Mouse (Mus musculus): Measurements from ENCODE around the gene P2rx2. TPM values are rescaled to one million over a fixed set of nuclear protein-coding genes. Genes with fewer than 3 reads are reported as not detected.

The P2rx2 gene
- polyA plus RNA-seq (2015; fragmentation: Nextera tagmentation; extraction: Ambion mirVana): 0.07 and 0.09 TPM in 2 replicates

DNA sequence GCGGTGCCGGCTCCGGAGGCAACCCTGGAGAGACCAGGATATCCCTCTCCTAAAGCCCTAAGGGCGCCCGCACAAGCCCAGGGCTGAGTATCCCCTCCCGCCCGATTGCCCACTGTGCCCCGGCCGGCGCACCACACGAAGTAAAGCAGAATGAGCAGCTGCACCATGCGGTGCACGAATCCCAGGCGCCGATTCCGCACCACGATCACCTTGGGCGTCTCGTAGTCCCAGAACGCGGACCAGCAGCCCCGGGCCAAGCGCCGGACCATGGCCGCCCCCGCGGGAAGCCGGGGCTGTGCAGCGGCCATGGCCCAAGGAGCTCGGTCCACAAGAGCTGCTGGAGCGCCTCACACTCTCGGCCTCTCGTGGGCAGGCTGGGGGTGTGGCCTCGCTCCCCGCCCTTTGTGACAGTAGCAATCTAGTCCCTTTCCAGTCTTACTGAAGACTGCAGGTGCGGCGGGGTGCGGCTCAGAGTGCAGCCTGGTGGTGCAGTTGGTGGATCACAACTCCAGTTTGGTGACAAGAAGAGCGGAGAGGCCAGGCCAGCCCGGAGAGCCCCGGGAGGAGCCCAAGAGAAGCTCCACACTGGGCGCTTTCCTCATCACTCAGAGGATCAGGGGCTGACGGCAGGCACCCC lies at the start of gene P2rx2:
P2rx2 (minus strand) TSS at position 565 of the 637 bp plus-strand sequence.
- no peaks in the 10 kb centered on the region for H3K9me3 ChIP-seq (ENCODE audit: low read length)
- H3K27ac ChIP-seq (ENCODE audit: low read depth): no peak within 1 kb of the TSS
- TF ChIP-seq CTCF (IDR thresholded peaks at IDR 0.05; ENCODE audit: low read depth): no peak
- no peak for TF ChIP-seq EP300 (IDR thresholded peaks at IDR 0.05; ENCODE audit: low read depth)
- H3K9ac ChIP-seq (replicated peaks): no peak within 1 kb of the TSS; the same call in 1 of the 2 replicates
- peaks cover 10% of the 10 kb centered on the region for H3K4me1 ChIP-seq (ENCODE audit: insufficient read depth)
- H3K4me3 ChIP-seq (ENCODE audit: low read depth, low read length): peak within 1 kb of the TSS; percentile 39
- DNase-seq (peak; percentile 54), ATAC-seq (no peak)
- H3K4me2 ChIP-seq (ENCODE audit: low read depth, low read length): peak within 1 kb of the TSS; percentile 73
- WGBS (ENCODE audit: insufficient replicate concordance): 1% methylated on average over 43 of the region's 43 CpGs
- peaks cover 26% of the 10 kb centered on the region for H3K27me3 ChIP-seq (ENCODE audit: insufficient read depth, low read length)
- H3K36me3 ChIP-seq (replicated peaks; ENCODE audit: insufficient read depth, low read length): peaks cover 3% of the 10 kb centered on the region; the same call in 1 of the 2 replicates

DNA sequence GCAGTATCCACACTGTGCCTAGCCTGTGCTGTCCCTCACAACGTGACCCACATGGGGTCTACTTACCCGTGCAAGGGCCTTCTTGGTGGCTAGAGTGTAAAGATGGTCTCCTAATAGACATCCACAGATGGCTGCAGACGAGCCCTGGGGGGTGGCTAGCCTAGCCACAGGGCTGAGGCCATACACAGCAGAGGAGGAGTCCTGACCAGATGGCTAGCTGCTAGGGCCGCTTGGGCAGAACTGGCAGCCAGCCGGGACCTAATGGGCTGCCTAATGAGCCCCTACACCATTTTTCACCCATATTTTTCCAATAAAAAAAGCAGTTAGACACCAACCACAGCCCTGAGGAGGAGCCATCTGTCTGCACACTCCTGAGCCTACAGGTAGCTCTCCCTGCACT lies 49.7 kb upstream of the P2rx2 start:
- 84% methylated on average over 5 of the region's 5 CpGs for WGBS (ENCODE audit: insufficient replicate concordance)

DNA sequence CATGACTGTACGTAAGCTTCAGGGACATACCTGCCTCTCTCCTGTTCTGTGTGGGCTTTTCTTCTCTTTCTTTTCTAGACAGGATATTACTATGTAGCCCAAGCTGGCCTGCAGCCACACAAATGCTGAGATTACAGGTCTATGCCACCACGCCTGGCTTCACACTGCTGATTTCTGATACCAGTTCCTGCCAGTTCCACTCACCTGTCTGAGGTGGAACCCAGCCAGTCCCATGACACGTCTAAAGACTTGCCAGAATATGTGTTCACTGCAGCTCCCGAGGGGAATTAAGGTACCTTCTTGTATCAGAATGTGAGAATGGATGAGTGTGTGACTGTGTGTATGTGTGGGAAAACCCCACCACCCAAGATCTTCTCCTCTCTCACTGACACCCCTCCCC lies 47.6 kb upstream of the P2rx2 start:
- WGBS (ENCODE audit: insufficient replicate concordance): 79% methylated on average over 4 of the region's 4 CpGs

More for the DNA sequence above, 49.7 kb upstream of the P2rx2 start:
- Histone ChIP-seq H3K27ac (ENCODE audit: low read depth) (no peak overlapping the region), H3K4me2 (ENCODE audit: low read depth, low read length) (no peak overlapping the region), H3K9me3 (ENCODE audit: low read length) (no peaks in the 10 kb centered on the region), H3K4me3 (ENCODE audit: low read depth, low read length) (no peak overlapping the region), H3K9ac (replicated peaks) (no peak overlapping the region), H3K27me3 (ENCODE audit: insufficient read depth, low read length) (no peaks in the 10 kb centered on the region), H3K36me3 (replicated peaks; ENCODE audit: insufficient read depth, low read length) (0 out of 2 replicates have a peak, but pooled peaks cover 2% of the 10 kb centered on the region), H3K4me1 (ENCODE audit: insufficient read depth) (peaks cover 5% of the 10 kb centered on the region; the same call in 1 of the 2 replicates)
- ATAC-seq: no peak
- no peak for DNase-seq
- TF ChIP-seq CTCF (IDR thresholded peaks at IDR 0.05; ENCODE audit: low read depth) (no peak), EP300 (IDR thresholded peaks at IDR 0.05; ENCODE audit: low read depth) (no peak)

DNA sequence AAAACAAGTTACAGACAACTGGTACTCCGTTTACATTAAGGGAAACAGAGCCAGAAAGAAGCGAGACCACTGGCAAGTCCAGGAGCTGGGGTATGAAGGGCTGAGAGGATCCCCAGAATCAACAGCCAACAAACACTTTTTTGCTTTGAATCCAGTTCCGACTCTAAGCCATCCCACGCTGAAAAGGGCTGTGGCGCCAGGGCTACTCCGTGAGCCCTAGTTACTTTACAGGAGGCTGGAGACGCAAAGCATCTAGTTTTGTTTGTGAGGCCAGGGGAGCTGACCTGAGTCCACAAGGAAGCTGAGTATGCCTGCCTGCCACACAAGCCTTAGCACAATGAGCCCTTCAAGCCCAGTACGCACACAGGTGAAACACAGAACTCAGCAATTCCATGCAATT lies 44.3 kb upstream of the P2rx2 start:
- peaks cover 7% of the 10 kb centered on the region; the same call in 1 of the 2 replicates for H3K27me3 ChIP-seq (ENCODE audit: insufficient read depth, low read length)
- peak overlapping the region; percentile 47 for H3K4me3 ChIP-seq (ENCODE audit: low read depth, low read length)
- TF ChIP-seq CTCF (IDR thresholded peaks at IDR 0.05; ENCODE audit: low read depth) (no peak), EP300 (IDR thresholded peaks at IDR 0.05; ENCODE audit: low read depth) (no peak)
- DNase-seq: no peak
- ATAC-seq: no peak
- H3K4me1 ChIP-seq (ENCODE audit: insufficient read depth): peaks cover 5% of the 10 kb centered on the region; the same call in 1 of the 2 replicates
- H3K9me3 ChIP-seq (ENCODE audit: low read length): no peaks in the 10 kb centered on the region
- peak overlapping the region; percentile 75 for H3K4me2 ChIP-seq (ENCODE audit: low read depth, low read length)
- H3K27ac ChIP-seq (ENCODE audit: low read depth): no peak overlapping the region
- 0 out of 2 replicates have a peak overlapping the region, but pooled peaks have one; percentile 11 for H3K9ac ChIP-seq (replicated peaks)
- WGBS (ENCODE audit: insufficient replicate concordance): 30% methylated on average over 8 of the region's 8 CpGs
- H3K36me3 ChIP-seq (replicated peaks; ENCODE audit: insufficient read depth, low read length): 0 out of 2 replicates have a peak, but pooled peaks cover 2% of the 10 kb centered on the region

More for the DNA sequence above, 47.6 kb upstream of the P2rx2 start:
- H3K9ac ChIP-seq (replicated peaks): no peak overlapping the region
- 0 out of 2 replicates have a peak, but pooled peaks cover 2% of the 10 kb centered on the region for H3K36me3 ChIP-seq (replicated peaks; ENCODE audit: insufficient read depth, low read length)
- no peak overlapping the region for H3K4me2 ChIP-seq (ENCODE audit: low read depth, low read length)
- H3K4me3 ChIP-seq (ENCODE audit: low read depth, low read length): no peak overlapping the region
- H3K4me1 ChIP-seq (ENCODE audit: insufficient read depth): peaks cover 10% of the 10 kb centered on the region; the same call in 1 of the 2 replicates
- H3K27me3 ChIP-seq (ENCODE audit: insufficient read depth, low read length): peaks cover 7% of the 10 kb centered on the region; the same call in 1 of the 2 replicates
- no peak for ATAC-seq
- no peak for TF ChIP-seq EP300 (IDR thresholded peaks at IDR 0.05; ENCODE audit: low read depth)
- TF ChIP-seq CTCF (IDR thresholded peaks at IDR 0.05; ENCODE audit: low read depth): no peak
- H3K9me3 ChIP-seq (ENCODE audit: low read length): no peaks in the 10 kb centered on the region
- no peak for DNase-seq
- no peak overlapping the region for H3K27ac ChIP-seq (ENCODE audit: low read depth)

DNA sequence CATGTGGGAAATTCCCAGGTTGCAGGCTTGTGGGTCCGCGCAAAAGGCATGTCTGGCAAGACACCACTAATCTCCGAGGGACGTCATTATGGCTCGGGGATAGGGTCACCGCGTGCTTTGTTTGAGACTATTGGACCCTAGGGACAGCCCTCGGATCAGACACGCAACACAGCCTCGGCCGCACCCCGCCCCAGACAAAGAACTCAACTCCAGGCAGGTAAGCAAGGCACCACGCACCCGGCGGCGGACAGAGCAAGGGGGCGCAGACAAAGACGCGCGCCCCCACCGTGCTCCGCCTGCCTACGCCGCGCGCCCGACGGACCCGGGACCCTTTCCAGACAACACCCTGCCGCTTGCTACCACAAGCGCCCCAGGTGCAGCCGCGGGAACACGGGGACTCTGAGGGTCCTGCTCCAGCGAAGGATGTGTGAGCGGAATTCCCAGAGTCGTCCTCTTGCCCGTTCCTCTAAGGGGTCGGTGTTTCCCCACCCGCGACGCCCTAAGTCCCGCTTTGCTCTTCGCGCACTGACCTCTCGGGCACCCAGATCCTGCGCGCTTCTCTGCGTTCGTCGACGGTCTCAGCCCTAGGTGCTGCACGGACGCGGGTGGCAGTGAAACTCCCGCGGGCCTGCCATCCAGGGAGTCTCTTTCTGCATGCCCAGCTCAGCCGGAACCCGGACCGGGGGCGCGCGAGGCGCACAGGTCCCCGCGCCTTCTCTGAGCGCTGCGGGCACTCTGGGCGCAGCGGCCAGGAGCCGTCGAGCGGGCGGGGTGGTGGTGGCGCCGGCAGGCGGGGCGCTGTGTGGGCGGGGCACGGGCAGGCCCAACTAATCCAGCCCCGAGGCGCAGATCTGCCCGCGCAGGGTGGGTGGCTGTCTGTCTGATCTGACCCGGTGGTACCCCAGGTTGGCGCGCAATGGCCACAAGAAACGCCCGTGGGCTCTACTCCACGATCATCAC lies 43.6 kb upstream of the P2rx2 start:
- WGBS (ENCODE audit: insufficient replicate concordance): 4% methylated on average over 90 of the region's 90 CpGs
- Histone ChIP-seq H3K9me3 (ENCODE audit: low read length) (no peaks in the 10 kb centered on the region), H3K36me3 (replicated peaks; ENCODE audit: insufficient read depth, low read length) (no peaks in the 10 kb centered on the region), H3K4me3 (ENCODE audit: low read depth, low read length) (peak overlapping the region; percentile 47), H3K4me1 (ENCODE audit: insufficient read depth) (peaks cover 5% of the 10 kb centered on the region; the same call in 1 of the 2 replicates), H3K27ac (ENCODE audit: low read depth) (no peak overlapping the region), H3K9ac (replicated peaks) (peak overlapping the region; percentile 41; the same call in 1 of the 2 replicates), H3K27me3 (ENCODE audit: insufficient read depth, low read length) (peaks cover 7% of the 10 kb centered on the region; the same call in 1 of the 2 replicates), H3K4me2 (ENCODE audit: low read depth, low read length) (peak overlapping the region; percentile 75)
- ATAC-seq (peak; percentile 79), DNase-seq (peak; percentile 67)
- TF ChIP-seq EP300 (IDR thresholded peaks at IDR 0.05; ENCODE audit: low read depth) (no peak), CTCF (IDR thresholded peaks at IDR 0.05; ENCODE audit: low read depth) (no peak)
